Mouse (Mus musculus) inflammation-experienced regulatory T-cells, adult 16 weeks (primary cell): ENCODE data around the gene Gm8871. TPM values are rescaled to one million over a fixed set of nuclear protein-coding genes. Genes with fewer than 3 reads are reported as not detected.

Experiments
- polyA plus RNA-seq: library from polyadenylated mRNA; unstranded; fragments of 100-300 nt; shearing (Covaris generic); gene quantifications from one replicate; pipeline ENCODE4 v1.2.1, GENCODE M21; 2017

The Gm8871 gene
- not detected for polyA plus RNA-seq

GRCm38 (mm10) chr5:10947505-10947904 is at the start of gene Gm8871, which contains the start of gene Gm8857:
TSS of gene Gm8871 (plus strand) at chr5:10947805.
TSS of gene Gm8857 (plus strand) at chr5:10947807.

Other genes with a start within 250 kb of the Gm8871 start
- 0.67 TPM for gene Gm8857, start within 50 bp of the Gm8871 start, polyA plus RNA-seq
- gene Gm8879, start 179.8 kb downstream of the Gm8871 start, polyA plus RNA-seq: not detected
- gene Gm5861, start 235.3 kb downstream of the Gm8871 start, polyA plus RNA-seq: 0.40 TPM